Comparison of ENCODE assay signal across 8 mouse cellular contexts in genomic region chr3:129303941-129304340, GRCm38 (mm10). TPM values are rescaled to one million over a fixed set of nuclear protein-coding genes. Genes with fewer than 3 reads are reported as not detected.
DNase-seq lines count a peak whose midpoint lies in the region; ATAC-seq and TF ChIP-seq lines count a peak whose summit lies in the region.

No protein-coding gene starts in this region.

- no peaks in the 10 kb centered on the region for H3K27me3 ChIP-seq in liver, embryonic 14.5 days (ENCODE audit: control insufficient read depth, insufficient read depth, low read length)
- no peaks in the 10 kb centered on the region for H3K27me3 ChIP-seq in liver, embryonic 12.5 days (replicated peaks)

- TF ChIP-seq POLR2A in brain, embryonic 14.5 days (IDR thresholded peaks at IDR 0.05; ENCODE audit: borderline replicate concordance, extremely low read depth, insufficient read depth, insufficient read length, poor library complexity, severe bottlenecking): no peak

- ATAC-seq in cerebellum, adult (ENCODE audit: insufficient number of reproducible peaks, low FRiP score, low TSS enrichment): no peak
- no peak for ATAC-seq in liver, embryonic 14.5 days (ENCODE audit: insufficient read depth)
- no peak for ATAC-seq in liver, embryonic 12.5 days
- peak; percentile 63; the same call in 1 of the 2 replicates for ATAC-seq in neutrophil, adult 5-6 weeks (ENCODE audit: extremely low read depth, insufficient number of reproducible peaks, low FRiP score, poor library complexity, severe bottlenecking)

- H3K36me3 ChIP-seq in liver, embryonic 14.5 days (replicated peaks; ENCODE audit: control insufficient read depth, insufficient read depth, low read depth): no peaks in the 10 kb centered on the region
- no peaks in the 10 kb centered on the region for H3K36me3 ChIP-seq in liver, embryonic 12.5 days

- no peak overlapping the region for H3K4me2 ChIP-seq in liver, embryonic 14.5 days (ENCODE audit: low read depth)
- H3K4me2 ChIP-seq in liver, embryonic 12.5 days: no peak overlapping the region

- no peak overlapping the region for H3K9ac ChIP-seq in liver, embryonic 14.5 days (replicated peaks)
- H3K9ac ChIP-seq in liver, embryonic 12.5 days: no peak overlapping the region

- H3K4me1 ChIP-seq in liver, embryonic 14.5 days (replicated peaks; ENCODE audit: control insufficient read depth in 2 of 2, insufficient read depth in 2 of 2, low read length in 1 of 2): no peaks in the 10 kb centered on the region
- H3K4me1 ChIP-seq in liver, embryonic 12.5 days: no peaks in the 10 kb centered on the region

- DNase-seq in cerebellum, adult 18-20 months: peak; percentile 44 to 53
- DNase-seq in liver, embryonic 14.5 days (ENCODE audit: low read depth in 3 of 3, low spot score in 3 of 3): no peak
- DNase-seq in brain, embryonic 14.5 days (ENCODE audit: low read depth): peak; percentile 80
- DNase-seq in kidney, postnatal 14 days: peak; percentile 46
- DNase-seq in urinary bladder, adult 18-20 months (ENCODE audit: low spot score in 2 of 2): no peak

- no peak for TF ChIP-seq EP300 in liver, embryonic 14.5 days (IDR thresholded peaks at IDR 0.05; ENCODE audit: low read depth)

- no peak overlapping the region for H3K27ac ChIP-seq in liver, embryonic 14.5 days
- no peak overlapping the region for H3K27ac ChIP-seq in liver, embryonic 12.5 days

- WGBS in liver, embryonic 14.5 days (ENCODE audit: insufficient replicate concordance): 5% methylated on average over 3 of the region's 3 CpGs
- 16% methylated on average over 3 of the region's 3 CpGs for WGBS in liver, embryonic 12.5 days (ENCODE audit: insufficient replicate concordance)

- no peaks in the 10 kb centered on the region for H3K9me3 ChIP-seq in liver, embryonic 14.5 days (ENCODE audit: control insufficient read depth, low read length)
- no peaks in the 10 kb centered on the region for H3K9me3 ChIP-seq in liver, embryonic 12.5 days (replicated peaks)

- H3K4me3 ChIP-seq in liver, embryonic 14.5 days (ENCODE audit: insufficient read depth in 1 of 2, low read depth in 2 of 2, low read length in 2 of 2): no peak overlapping the region
- no peak overlapping the region for H3K4me3 ChIP-seq in liver, embryonic 12.5 days

- peak; percentile 56 for TF ChIP-seq CTCF in liver, embryonic 14.5 days (IDR thresholded peaks at IDR 0.05; ENCODE audit: low read depth)
- TF ChIP-seq CTCF in brain, embryonic 14.5 days (IDR thresholded peaks at IDR 0.05; ENCODE audit: borderline replicate concordance, extremely low read depth, insufficient read depth, insufficient read length): peak; percentile 74; the same call in 1 of the 2 replicates

RNA-seq across cellular contexts. Expression of gene Enpep, which starts 28.6 kb away (rescaled TPM):
- 1.9 and 2.5 TPM in 2 replicates for polyA plus RNA-seq in liver, embryonic 14.5 days (2012; rRNA removed)
- 2.7 and 4.3 TPM in 2 replicates for polyA plus RNA-seq in liver, embryonic 14.5 days (2014; fragmentation: Nextera tagmentation; extraction: Ambion mirVana)
- 2.5 and 2.7 TPM in 2 replicates for polyA plus RNA-seq in liver, embryonic 12.5 days (2016; fragmentation: Nextera tagmentation; extraction: Ambion mirVana)
- 1.2 and 1.7 TPM in 2 replicates for polyA plus RNA-seq in brain, embryonic 14.5 days (2012; rRNA removed)
- total RNA-seq in neutrophil, adult 5-6 weeks (2017): 0.49 TPM in 1 of 2 replicates, not detected in the other

Comparison
In these comparisons a context has a peak if more than half of its experiments do, and no peak if none do; other contexts are left out.
1. DNase-seq: peak in cerebellum, adult 18-20 months (2 of 2), brain, embryonic 14.5 days (single experiment) and kidney, postnatal 14 days (single experiment); none in liver, embryonic 14.5 days (0 of 3) and urinary bladder, adult 18-20 months (0 of 2).